Mouse (Mus musculus): ENCODE measurements around the gene C2cd5. TPM values are rescaled to one million over a fixed set of nuclear protein-coding genes. Genes with fewer than 3 reads are reported as not detected.
A peak's percentile ranks its signal among the peaks of the same experiment; 100 is the strongest.
"Not testable (repeated sequence)": the region's sequence is repeated elsewhere in the genome, so short reads cannot be mapped to it uniquely, and the experiment has no call there.

C2cd5 gene
- polyA plus RNA-seq, 1 experiment: 96.5 TPM

- TF ChIP-seq CTCF (IDR thresholded peaks at IDR 0.05; ENCODE audit: extremely low read depth, insufficient read depth, low read length): no peak
Observed at GRCm38 (mm10) chr6:142993705-142994698, 105.9 kb downstream of the C2cd5 start.

DNA sequence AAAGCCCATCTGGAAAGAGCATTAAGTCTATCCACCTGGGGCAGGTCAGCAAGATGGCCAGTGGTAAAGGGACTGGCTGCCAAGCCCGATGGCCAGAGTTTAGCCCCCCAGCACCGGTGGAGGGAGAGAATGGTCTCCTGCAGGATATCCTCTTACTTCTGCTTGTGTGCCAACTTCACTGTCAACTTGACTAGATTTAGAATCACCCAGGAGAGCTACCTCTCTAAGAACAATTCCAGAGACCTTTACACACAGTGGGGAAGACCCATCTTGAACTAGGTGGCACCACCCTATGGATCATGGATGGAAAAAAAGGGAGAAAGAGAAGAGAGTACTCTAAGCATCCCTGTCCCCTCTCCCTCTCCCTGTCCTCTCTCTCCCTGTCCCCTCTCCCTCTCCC, 107.0 kb downstream of the C2cd5 start:
- Histone ChIP-seq H3K27ac (ENCODE audit: insufficient read depth, low read length) (no peak overlapping the region), H3K4me3 (ENCODE audit: insufficient read depth, low read length) (no peak overlapping the region), H3K4me1 (ENCODE audit: control insufficient read depth, insufficient read depth, low read length) (no peaks in the 10 kb centered on the region)
- TF ChIP-seq POLR2A (IDR thresholded peaks at IDR 0.05; ENCODE audit: extremely low read depth, insufficient read depth, low read length) (no peak), CTCF (IDR thresholded peaks at IDR 0.05; ENCODE audit: extremely low read depth, insufficient read depth, low read length) (no peak)

More at GRCm38 (mm10) chr6:142993705-142994698, 105.9 kb downstream of the C2cd5 start:
- Histone ChIP-seq H3K4me3 (ENCODE audit: insufficient read depth, low read length) (no peak overlapping the region), H3K4me1 (ENCODE audit: control insufficient read depth, insufficient read depth, low read length) (no peaks in the 10 kb centered on the region), H3K27ac (ENCODE audit: insufficient read depth, low read length) (no peak overlapping the region)

GRCm38 (mm10) chr6:142992099-142992498, 107.8 kb downstream of the C2cd5 start:
- Histone ChIP-seq H3K4me3 (ENCODE audit: insufficient read depth, low read length) (no peak overlapping the region), H3K4me1 (ENCODE audit: control insufficient read depth, insufficient read depth, low read length) (no peaks in the 10 kb centered on the region), H3K27ac (ENCODE audit: insufficient read depth, low read length) (no peak overlapping the region)
- TF ChIP-seq CTCF (IDR thresholded peaks at IDR 0.05; ENCODE audit: extremely low read depth, insufficient read depth, low read length) (no peak), POLR2A (IDR thresholded peaks at IDR 0.05; ENCODE audit: extremely low read depth, insufficient read depth, low read length) (no peak)

DNA sequence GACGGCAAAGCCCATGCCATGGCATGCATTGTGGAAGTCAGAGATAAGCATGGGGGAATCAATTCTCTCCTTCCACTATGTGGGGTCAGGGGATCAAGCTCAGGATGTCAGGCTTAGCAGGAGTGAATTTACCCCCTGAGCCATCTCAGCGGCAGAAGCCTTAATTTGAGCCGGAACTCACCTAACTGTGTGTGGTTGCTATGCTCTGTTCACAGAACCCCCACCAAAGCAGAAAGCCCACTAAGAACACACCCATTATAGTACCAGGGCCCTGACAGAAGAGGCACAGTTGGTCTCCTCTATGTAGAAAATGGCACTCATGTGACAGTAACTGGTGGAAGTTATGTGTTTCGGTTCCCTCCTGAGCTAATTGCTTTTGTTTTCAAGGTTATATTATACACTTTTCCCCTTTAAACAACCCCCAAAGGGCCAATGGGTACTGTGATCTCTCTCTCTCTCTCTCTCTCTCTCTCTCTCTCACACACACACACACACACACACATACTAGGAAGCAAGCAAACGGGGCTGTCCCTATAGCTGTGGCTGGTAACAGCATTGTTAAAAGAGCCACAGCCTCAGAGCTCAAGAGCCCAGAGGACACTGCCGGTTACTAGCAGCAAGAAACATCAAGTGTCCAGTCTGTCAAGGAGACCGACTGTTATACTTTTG, 108.4 kb downstream of the C2cd5 start:
- Histone ChIP-seq H3K4me3 (ENCODE audit: insufficient read depth, low read length) (no peak overlapping the region), H3K27ac (ENCODE audit: insufficient read depth, low read length) (no peak overlapping the region), H3K4me1 (ENCODE audit: control insufficient read depth, insufficient read depth, low read length) (no peaks in the 10 kb centered on the region)
- TF ChIP-seq CTCF (IDR thresholded peaks at IDR 0.05; ENCODE audit: extremely low read depth, insufficient read depth, low read length) (no peak), POLR2A (IDR thresholded peaks at IDR 0.05; ENCODE audit: extremely low read depth, insufficient read depth, low read length) (no peak)

DNA sequence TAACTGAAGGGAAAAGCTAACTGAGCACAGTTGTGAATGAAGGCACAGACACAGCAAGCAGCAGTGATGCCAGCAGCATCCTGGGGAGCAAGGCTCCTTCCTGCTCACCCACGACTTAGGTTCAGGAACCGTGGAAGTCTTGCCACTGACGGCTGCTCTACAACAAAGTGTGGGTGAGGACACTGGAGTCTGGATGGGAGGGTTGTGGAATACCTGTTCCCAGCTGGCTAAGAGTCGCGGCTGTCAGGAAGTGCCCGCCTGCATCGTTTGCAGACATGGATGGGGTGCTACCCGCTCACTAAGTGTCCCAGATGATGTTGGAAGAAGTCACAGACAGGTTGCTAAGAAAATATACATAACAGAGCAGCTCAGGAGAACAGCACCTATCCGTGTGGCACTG, 109.4 kb downstream of the C2cd5 start:
- H3K4me3 ChIP-seq (ENCODE audit: insufficient read depth, low read length): no peak overlapping the region
- no peak for TF ChIP-seq POLR2A (IDR thresholded peaks at IDR 0.05; ENCODE audit: extremely low read depth, insufficient read depth, low read length)
- no peak for TF ChIP-seq CTCF (IDR thresholded peaks at IDR 0.05; ENCODE audit: extremely low read depth, insufficient read depth, low read length)
- no peaks in the 10 kb centered on the region for H3K4me1 ChIP-seq (ENCODE audit: control insufficient read depth, insufficient read depth, low read length)
- no peak overlapping the region for H3K27ac ChIP-seq (ENCODE audit: insufficient read depth, low read length)

- TF ChIP-seq CTCF (IDR thresholded peaks at IDR 0.05; ENCODE audit: extremely low read depth, insufficient read depth, low read length): no peak
- no peak for TF ChIP-seq POLR2A (IDR thresholded peaks at IDR 0.05; ENCODE audit: extremely low read depth, insufficient read depth, low read length)
- Histone ChIP-seq H3K4me3 (ENCODE audit: insufficient read depth, low read length) (no peak overlapping the region), H3K4me1 (ENCODE audit: control insufficient read depth, insufficient read depth, low read length) (no peaks in the 10 kb centered on the region), H3K27ac (ENCODE audit: insufficient read depth, low read length) (no peak overlapping the region)
Observed at GRCm38 (mm10) chr6:142989495-142989894, 110.4 kb downstream of the C2cd5 start.

DNA sequence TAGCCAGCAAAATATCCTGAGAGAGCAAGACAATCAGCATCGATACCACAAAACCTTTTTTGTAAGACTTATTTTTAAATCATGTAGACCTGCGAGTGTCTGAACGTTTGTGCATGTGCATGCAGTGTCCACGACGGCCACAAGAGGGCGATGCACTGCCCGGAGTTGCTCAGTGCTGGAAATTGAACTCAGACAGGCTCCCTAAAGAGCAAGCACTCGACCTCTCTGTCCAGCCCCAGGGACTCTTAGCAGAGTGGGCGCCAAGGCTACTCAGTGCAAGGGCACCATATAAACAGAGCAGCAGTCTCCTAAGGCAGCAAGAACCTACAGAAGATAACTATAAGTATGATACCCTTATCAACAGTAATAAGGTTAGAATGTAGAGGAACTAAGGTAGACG, 111.2 kb downstream of the C2cd5 start:
- no peak overlapping the region for H3K4me3 ChIP-seq (ENCODE audit: insufficient read depth, low read length)
- TF ChIP-seq POLR2A (IDR thresholded peaks at IDR 0.05; ENCODE audit: extremely low read depth, insufficient read depth, low read length) (no peak), CTCF (IDR thresholded peaks at IDR 0.05; ENCODE audit: extremely low read depth, insufficient read depth, low read length) (peak; percentile 77)
- no peak overlapping the region for H3K27ac ChIP-seq (ENCODE audit: insufficient read depth, low read length)
- H3K4me1 ChIP-seq (ENCODE audit: control insufficient read depth, insufficient read depth, low read length): no peaks in the 10 kb centered on the region

GRCm38 (mm10) chr6:142988231-142988630, 111.7 kb downstream of the C2cd5 start:
- Histone ChIP-seq H3K27ac (ENCODE audit: insufficient read depth, low read length) (no peak overlapping the region), H3K4me3 (ENCODE audit: insufficient read depth, low read length) (no peak overlapping the region), H3K4me1 (ENCODE audit: control insufficient read depth, insufficient read depth, low read length) (no peaks in the 10 kb centered on the region)
- TF ChIP-seq CTCF (IDR thresholded peaks at IDR 0.05; ENCODE audit: extremely low read depth, insufficient read depth, low read length): no peak
- TF ChIP-seq POLR2A (IDR thresholded peaks at IDR 0.05; ENCODE audit: extremely low read depth, insufficient read depth, low read length): no peak

DNA sequence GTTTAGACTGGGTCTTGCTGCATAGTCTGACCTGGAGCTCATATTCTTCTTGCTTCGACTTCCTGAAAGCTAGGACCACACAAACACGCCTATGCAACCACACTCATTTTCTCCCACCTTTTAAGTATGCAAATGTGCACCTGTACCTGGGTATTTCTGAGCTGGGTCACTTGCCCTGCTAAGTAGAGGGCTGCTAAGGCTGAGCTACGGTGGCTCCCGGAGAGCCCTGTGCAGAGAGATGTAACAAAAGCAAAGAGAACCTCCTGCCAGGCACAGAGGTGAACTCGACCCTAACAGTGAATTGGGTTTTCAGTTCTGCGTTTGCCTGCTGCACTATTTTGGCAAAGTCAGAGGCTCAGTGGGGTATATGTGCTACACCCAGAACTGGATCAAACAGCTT, 112.3 kb downstream of the C2cd5 start:
- TF ChIP-seq CTCF (IDR thresholded peaks at IDR 0.05; ENCODE audit: extremely low read depth, insufficient read depth, low read length) (no peak), POLR2A (IDR thresholded peaks at IDR 0.05; ENCODE audit: extremely low read depth, insufficient read depth, low read length) (no peak)

DNA sequence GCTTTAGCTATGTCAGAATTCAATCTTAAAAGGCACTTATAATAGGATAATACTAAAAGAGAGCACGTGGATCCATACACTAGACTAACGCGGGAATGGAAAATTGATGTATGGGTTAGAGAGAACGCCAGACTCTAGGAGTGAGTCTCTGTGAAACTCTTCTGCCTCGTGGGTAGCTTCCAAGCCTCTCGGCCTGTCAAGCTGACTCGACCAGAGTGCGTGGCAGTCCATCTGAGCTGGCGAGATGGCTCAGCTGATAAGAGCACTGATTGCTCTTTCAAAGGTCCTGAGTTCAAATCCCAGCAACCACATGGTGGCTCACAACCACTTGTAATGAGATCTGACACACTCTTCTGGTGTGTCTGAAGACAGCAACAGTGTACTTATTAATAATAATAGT, 113.2 kb downstream of the C2cd5 start:
- H3K4me3 ChIP-seq (ENCODE audit: insufficient read depth, low read length); H3K27ac ChIP-seq (ENCODE audit: insufficient read depth, low read length); H3K4me1 ChIP-seq (ENCODE audit: control insufficient read depth, insufficient read depth, low read length): not testable (repeated sequence)

More for the DNA sequence above, 112.3 kb downstream of the C2cd5 start:
- Histone ChIP-seq H3K4me3 (ENCODE audit: insufficient read depth, low read length) (no peak overlapping the region), H3K4me1 (ENCODE audit: control insufficient read depth, insufficient read depth, low read length) (no peaks in the 10 kb centered on the region), H3K27ac (ENCODE audit: insufficient read depth, low read length) (no peak overlapping the region)

- not testable (repeated sequence) for H3K27ac ChIP-seq (ENCODE audit: insufficient read depth, low read length); H3K4me3 ChIP-seq (ENCODE audit: insufficient read depth, low read length)
Observed at GRCm38 (mm10) chr6:142985561-142986238, 114.2 kb downstream of the C2cd5 start.

More at GRCm38 (mm10) chr6:142985561-142986238, 114.2 kb downstream of the C2cd5 start:
- H3K4me1 ChIP-seq (ENCODE audit: control insufficient read depth, insufficient read depth, low read length): not testable (repeated sequence)
